Mouse (Mus musculus) limb, embryonic 10.5 days (tissue): ENCODE results near the gene Cav2. TPM values are rescaled to one million over a fixed set of nuclear protein-coding genes. Genes with fewer than 3 reads are reported as not detected.

Experiments used
- DNase-seq: peaks from one replicate; pipeline ENCODE4 v3.0.0-alpha.2; 2017; ENCODE audit warnings: low spot score
- H3K27ac ChIP-seq: fragments of 300-500 bp; sonication (generic); 2 replicates; pipeline ENCODE4 v1.5.1; 2016; ENCODE audit warnings: mild to moderate bottlenecking
- H3K27me3 ChIP-seq: fragments of 300-500 bp; sonication (generic); 2 replicates; pipeline ENCODE4 v1.6.1; 2016; ENCODE audit warnings: low read depth, mild to moderate bottlenecking; ENCODE audit not compliant: poor library complexity, severe bottlenecking
- H3K36me3 ChIP-seq: fragments of 300-500 bp; sonication (generic); 2 replicates; pipeline ENCODE4 v1.6.1; 2016; ENCODE audit warnings: mild to moderate bottlenecking, moderate library complexity
- H3K4me1 ChIP-seq: fragments of 300-500 bp; sonication (generic); 2 replicates; pipeline ENCODE4 v1.6.1; 2016
- H3K4me3 ChIP-seq: fragments of 300-500 bp; sonication (generic); 2 replicates; pipeline ENCODE4 v1.5.1; 2016; ENCODE audit warnings: mild to moderate bottlenecking, moderate library complexity
- H3K9me3 ChIP-seq: fragments of 300-500 bp; sonication (generic); replicated peaks from 2 replicates; pipeline ENCODE4 v1.6.1; 2016; ENCODE audit warnings: mild to moderate bottlenecking
- WGBS: fragments of 180-500 bp; shearing (Covaris S2); methylation state at CpG from one replicate; pipeline ENCODE4 v1.1.7; 2016; 5-methylcytosine and 5-hydroxymethylcytosine counted together
- polyA plus RNA-seq: library from polyadenylated mRNA; unstranded; fragments of >200 nt; fragmentation: Nextera tagmentation; extraction: Ambion mirVana; gene quantifications from 2 replicates; pipeline ENCODE4 v1.2.1, GENCODE M21; 2016

The Cav2 gene
- polyA plus RNA-seq, 1 experiment from 2014 or later, result 7.5 TPM

DNA sequence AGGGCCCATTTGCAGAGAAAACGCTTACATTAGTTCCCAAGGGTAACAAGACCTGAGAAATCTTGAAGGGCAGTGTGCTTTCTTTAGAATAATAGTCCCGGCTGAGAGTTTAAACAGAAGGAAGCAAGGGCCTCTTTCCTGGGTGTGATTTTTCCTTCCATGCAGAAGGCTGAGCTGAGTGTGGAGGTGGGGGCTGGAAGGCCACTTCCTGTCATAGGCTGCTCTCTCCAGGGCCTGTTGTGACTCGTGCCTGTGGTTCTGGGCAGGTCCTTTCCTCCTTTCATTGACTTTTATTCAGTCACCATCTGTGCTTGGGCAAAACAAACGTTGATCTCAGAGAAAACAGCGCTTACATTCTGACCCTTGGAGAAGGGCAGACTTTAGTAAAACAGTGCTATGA is 1.2 kb downstream of the Cav2 start:
- no peak overlapping the region for H3K27ac ChIP-seq
- H3K36me3 ChIP-seq, result no peaks in the 10 kb centered on the region
- peaks cover 29% of the 10 kb centered on the region for H3K27me3 ChIP-seq
- H3K4me3 ChIP-seq, result 0 out of 2 replicates have a peak overlapping the region, but pooled peaks have one; percentile 64
- no peak for DNase-seq
- H3K4me1 ChIP-seq, result peaks cover 17% of the 10 kb centered on the region
- H3K9me3 ChIP-seq, result no peaks in the 10 kb centered on the region
- 52% methylated on average over 5 of the region's 5 CpGs for WGBS

DNA sequence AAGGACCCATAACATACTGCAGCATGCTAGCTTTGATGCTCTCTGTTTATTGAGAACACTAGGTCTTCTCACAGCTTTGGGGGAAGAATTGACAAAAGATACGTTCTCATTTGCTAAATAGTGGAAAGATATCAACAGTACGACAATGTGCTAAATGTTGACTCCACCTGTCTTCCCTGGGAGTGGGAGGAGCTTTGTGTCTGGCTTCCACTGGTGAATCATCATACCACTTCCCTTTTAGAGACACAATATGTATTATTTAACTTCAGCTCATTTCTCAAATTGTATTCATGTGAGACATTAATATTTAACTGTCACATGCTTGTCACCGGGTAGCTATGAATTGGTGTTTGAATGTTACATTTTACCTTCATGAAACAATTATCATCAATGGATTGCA is 2.8 kb downstream of the Cav2 start:
- no peak overlapping the region for H3K4me3 ChIP-seq
- no peak overlapping the region for H3K27ac ChIP-seq
- no peak for DNase-seq
- H3K27me3 ChIP-seq, result peaks cover 29% of the 10 kb centered on the region
- 87% methylated on average over 3 of the region's 3 CpGs for WGBS
- H3K9me3 ChIP-seq, result no peaks in the 10 kb centered on the region
- no peaks in the 10 kb centered on the region for H3K36me3 ChIP-seq
- H3K4me1 ChIP-seq, result peaks cover 17% of the 10 kb centered on the region

DNA sequence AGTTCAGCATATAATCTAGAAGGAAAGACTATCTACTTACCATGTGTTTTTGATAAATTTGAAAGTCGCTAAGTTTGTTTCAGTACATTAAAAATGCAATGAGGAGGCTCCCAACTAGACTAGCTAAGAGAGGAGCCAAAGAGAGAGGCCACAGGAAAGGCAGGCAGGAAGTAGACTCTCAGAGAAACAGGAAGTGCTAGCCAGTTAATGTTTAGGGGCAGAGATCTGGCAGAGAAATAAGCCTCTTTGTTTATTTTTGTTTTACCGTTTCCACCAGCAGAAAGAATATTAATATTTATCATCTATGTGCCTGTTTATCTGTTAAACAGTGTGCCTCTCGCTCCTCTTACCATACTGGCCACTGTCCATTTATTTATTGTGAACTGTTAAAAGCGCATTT is 5.4 kb downstream of the Cav2 start:
- peaks cover 9% of the 10 kb centered on the region for H3K4me1 ChIP-seq
- WGBS, result 85% methylated on average over 4 of the region's 4 CpGs
- no peak for DNase-seq

DNA sequence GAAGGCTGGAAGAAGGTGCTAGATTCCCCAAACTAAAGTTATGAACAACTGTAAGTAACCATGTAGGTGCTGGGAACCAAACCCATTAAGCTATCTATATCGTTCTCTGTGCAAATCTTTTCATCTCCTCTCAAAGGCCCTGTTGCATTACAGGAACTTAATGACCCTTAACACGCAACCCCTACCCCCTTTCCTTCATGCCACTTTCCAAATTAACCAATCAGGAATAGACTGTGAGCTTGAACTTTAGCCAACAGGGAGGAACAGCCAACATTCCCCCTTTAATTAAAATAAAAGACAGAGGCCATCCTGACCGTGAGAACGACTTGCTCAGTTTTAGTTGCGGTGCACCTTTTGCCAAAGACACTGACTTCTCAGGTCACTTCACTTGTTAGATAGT is 14.1 kb downstream of the Cav2 start:
- H3K4me3 ChIP-seq, result no peak overlapping the region
- H3K9me3 ChIP-seq, result no peaks in the 10 kb centered on the region
- H3K27me3 ChIP-seq, result no peaks in the 10 kb centered on the region
- WGBS, result 88% methylated on average over 5 of the region's 5 CpGs
- H3K36me3 ChIP-seq, result no peaks in the 10 kb centered on the region
- DNase-seq, result no peak
- no peaks in the 10 kb centered on the region for H3K4me1 ChIP-seq
- H3K27ac ChIP-seq, result no peak overlapping the region

More for the DNA sequence above, 5.4 kb downstream of the Cav2 start:
- H3K27me3 ChIP-seq, result peaks cover 9% of the 10 kb centered on the region; the same call in 1 of the 2 replicates
- H3K36me3 ChIP-seq, result no peaks in the 10 kb centered on the region
- 0 out of 2 replicates have a peak overlapping the region, but pooled peaks have one; percentile 19 for H3K27ac ChIP-seq
- no peaks in the 10 kb centered on the region for H3K9me3 ChIP-seq
- H3K4me3 ChIP-seq, result no peak overlapping the region

DNA sequence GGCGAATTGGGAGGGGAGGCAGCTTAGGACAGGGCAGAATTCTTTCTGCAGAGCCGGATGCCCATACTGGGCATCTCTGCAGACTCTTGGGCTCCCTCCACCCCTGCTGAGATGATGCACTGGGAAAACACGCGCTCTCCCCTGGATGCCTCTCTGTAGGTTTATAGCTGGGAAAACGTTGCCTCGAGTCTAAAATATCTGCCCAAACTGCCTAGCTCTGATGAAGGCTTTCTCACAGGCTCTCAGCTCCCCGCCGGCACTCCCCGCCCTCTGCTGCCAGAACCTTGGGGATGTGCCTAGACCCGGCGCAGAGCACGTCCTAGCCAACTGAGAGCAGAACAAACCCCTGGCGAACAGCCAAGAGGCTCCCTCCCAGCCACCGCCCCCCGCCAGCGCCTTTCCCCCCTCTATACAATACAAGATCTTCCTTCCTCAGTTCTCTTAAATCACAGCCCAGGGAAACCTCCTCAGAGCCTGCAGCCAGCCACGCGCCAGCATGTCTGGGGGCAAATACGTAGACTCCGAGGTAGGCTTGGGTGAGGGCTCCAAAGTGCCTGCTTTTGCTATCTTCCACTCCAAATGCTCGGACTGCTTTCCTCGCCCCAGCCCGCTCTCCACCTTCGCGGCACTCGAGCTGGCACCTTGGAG is 25.1 kb downstream of the Cav2 start, which contains the start of gene Cav1:
TSS of gene Cav1 (plus strand) at position 382 of the 648 bp plus-strand sequence.
- Histone ChIP-seq H3K4me3 (peak within 1 kb of the TSS; percentile 55), H3K27ac (peak within 1 kb of the TSS; percentile 46; the same call in 1 of the 2 replicates), H3K4me1 (peaks cover 24% of the 10 kb centered on the region), H3K36me3 (no peaks in the 10 kb centered on the region), H3K27me3 (peaks cover 42% of the 10 kb centered on the region), H3K9me3 (no peaks in the 10 kb centered on the region)
- under 1% methylated on average over 26 of the region's 26 CpGs for WGBS
- DNase-seq, result peak; percentile 70

DNA sequence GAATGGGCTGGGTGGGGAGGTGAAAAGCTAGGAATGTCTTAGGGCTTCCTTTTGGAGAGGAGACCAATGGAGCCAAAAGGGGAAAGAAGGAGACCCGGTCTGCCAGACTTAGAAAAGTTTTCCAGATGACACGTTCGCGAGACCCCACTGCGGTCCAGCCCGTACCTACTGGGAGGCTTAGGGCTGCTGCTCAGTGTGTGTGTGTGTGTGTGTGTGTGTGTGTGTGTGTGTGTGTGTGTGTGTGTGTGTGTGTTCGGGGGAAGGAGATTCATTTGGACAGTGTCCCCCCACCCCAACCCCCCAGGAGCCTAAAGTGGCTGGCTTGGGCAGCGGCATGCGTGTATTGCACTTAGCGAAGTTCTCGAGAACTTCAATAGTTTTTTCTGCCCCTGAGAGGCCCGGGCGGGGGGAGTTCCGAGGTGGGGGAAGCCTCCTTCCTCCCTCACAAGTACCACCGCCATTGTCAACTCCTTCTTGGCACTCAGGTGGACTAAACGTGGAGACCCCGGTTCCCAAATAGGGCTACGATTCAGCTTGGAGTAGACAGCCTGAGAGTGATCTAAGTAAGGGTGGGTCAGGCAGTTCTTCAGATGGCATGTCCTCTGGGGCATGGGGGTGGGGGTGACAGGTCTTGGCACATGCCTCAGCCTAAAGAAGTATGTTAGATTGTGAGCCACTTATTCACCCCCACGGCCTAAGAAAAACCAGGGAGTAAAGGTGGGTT is 25.8 kb downstream of the Cav2 start:
- Histone ChIP-seq H3K36me3 (no peaks in the 10 kb centered on the region), H3K4me3 (peak overlapping the region; percentile 55), H3K9me3 (no peaks in the 10 kb centered on the region), H3K4me1 (peaks cover 24% of the 10 kb centered on the region), H3K27ac (0 out of 2 replicates have a peak overlapping the region, but pooled peaks have one; percentile 26), H3K27me3 (peaks cover 42% of the 10 kb centered on the region)
- peak; percentile 40 for DNase-seq
- WGBS, result 2% methylated on average over 18 of the region's 19 CpGs

DNA sequence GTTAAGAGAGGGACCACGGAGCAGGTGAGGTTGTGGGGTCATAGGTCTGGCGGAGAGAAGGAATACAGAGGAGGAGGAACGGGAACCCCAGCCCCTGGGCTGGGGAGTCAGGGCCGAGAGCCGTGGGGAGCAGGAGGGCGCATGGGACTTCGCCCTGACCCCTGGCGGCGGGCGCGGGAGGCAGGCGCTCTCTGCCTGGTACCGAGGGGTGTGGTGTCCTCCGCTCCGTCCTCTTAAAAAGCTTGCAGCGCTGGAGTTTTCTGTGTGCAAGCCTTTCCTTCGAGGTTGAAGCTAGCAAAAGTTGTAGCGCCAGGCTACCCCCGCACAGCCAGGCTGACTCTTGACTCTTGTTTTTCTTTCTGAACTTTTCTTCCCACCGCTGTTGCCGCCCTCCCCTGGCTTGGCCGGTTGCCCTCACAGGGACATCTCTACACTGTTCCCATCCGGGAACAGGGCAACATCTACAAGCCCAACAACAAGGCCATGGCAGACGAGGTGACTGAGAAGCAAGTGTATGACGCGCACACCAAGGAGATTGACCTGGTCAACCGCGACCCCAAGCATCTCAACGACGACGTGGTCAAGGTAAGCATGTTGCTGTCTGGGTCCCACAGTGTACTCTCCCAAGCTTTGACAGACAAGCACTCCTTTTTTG is 26.6 kb downstream of the Cav2 start:
- WGBS, result 1% methylated on average over 31 of the region's 31 CpGs

DNA sequence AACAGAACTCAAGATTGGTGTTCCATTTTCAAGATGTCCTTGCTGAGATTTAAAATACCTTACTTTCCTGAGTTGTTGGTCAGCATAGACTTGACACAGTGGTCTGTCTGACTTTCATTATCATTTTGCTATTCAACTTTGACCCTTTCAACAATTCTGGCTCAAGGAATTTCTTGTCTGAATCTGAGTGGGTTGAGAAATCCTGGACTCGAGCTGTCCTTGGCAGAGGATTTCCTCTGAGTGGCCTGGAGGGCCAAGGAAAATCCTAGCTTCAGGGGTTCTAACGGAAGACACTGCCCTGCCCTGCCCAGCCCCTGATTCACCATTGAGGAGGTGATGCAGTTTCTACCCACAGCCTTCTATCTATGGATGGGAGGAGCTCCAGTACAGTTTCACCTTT is 27.7 kb downstream of the Cav2 start:
- DNase-seq, result no peak
- Histone ChIP-seq H3K4me3 (no peak overlapping the region), H3K9me3 (no peaks in the 10 kb centered on the region), H3K36me3 (no peaks in the 10 kb centered on the region), H3K27ac (no peak overlapping the region), H3K27me3 (peaks cover 42% of the 10 kb centered on the region), H3K4me1 (peaks cover 24% of the 10 kb centered on the region)
- 52% methylated on average over 2 of the region's 2 CpGs for WGBS

More for the DNA sequence above, 26.6 kb downstream of the Cav2 start:
- Histone ChIP-seq H3K9me3 (no peaks in the 10 kb centered on the region), H3K27me3 (peaks cover 42% of the 10 kb centered on the region), H3K4me3 (peak overlapping the region; percentile 55), H3K27ac (no peak overlapping the region), H3K4me1 (peaks cover 24% of the 10 kb centered on the region), H3K36me3 (no peaks in the 10 kb centered on the region)
- peak; percentile 80 for DNase-seq

DNA sequence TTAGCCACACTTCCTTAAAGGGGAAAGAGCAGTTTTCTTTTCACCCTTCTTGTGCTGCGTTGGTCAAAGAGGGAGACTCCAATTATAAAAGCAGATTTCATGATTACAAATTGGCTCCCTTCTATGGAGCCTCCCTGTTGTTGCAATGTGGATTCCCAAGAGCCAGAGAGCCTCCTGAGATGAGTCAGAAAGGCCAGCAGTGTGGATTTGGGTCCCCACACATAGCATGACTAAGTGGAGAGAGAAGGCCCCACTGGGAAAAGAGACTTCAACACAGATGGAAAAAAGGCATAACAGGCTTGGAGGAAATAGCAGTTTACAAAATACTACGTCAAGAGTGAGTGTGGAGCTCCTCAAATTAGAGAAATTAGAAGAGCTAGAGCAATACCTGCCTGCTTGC is 28.3 kb downstream of the Cav2 start:
- Histone ChIP-seq H3K27me3 (peaks cover 42% of the 10 kb centered on the region), H3K4me1 (peaks cover 24% of the 10 kb centered on the region), H3K9me3 (no peaks in the 10 kb centered on the region), H3K27ac (no peak overlapping the region), H3K4me3 (no peak overlapping the region), H3K36me3 (no peaks in the 10 kb centered on the region)
- DNase-seq, result no peak
- 84% methylated on average over 2 of the region's 2 CpGs for WGBS

DNA sequence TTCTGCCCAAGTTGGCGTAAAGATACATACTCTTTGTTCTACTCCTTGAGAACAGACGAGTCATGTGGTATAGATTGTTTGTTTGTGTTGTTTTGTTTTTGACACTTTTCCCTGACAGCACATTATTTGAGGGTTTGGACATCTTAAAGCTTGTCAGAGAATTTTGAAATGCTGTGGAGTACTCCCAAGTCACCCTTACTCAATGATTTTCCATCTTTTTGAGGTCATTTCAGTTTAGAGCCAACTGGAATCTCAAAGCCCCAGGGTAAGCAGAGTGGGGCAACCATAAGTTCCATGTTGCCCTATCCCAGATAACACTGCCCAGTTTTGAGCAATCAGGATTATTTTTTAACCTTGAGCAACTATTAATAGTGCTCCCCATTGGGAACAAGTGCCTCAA is 33.3 kb downstream of the Cav2 start:
- peaks cover 6% of the 10 kb centered on the region for H3K27me3 ChIP-seq
- no peak overlapping the region for H3K27ac ChIP-seq
- no peaks in the 10 kb centered on the region for H3K9me3 ChIP-seq
- no peaks in the 10 kb centered on the region for H3K36me3 ChIP-seq
- 79% methylated on average over 2 of the region's 2 CpGs for WGBS
- H3K4me1 ChIP-seq, result peaks cover 5% of the 10 kb centered on the region
- H3K4me3 ChIP-seq, result no peak overlapping the region
- DNase-seq, result no peak

DNA sequence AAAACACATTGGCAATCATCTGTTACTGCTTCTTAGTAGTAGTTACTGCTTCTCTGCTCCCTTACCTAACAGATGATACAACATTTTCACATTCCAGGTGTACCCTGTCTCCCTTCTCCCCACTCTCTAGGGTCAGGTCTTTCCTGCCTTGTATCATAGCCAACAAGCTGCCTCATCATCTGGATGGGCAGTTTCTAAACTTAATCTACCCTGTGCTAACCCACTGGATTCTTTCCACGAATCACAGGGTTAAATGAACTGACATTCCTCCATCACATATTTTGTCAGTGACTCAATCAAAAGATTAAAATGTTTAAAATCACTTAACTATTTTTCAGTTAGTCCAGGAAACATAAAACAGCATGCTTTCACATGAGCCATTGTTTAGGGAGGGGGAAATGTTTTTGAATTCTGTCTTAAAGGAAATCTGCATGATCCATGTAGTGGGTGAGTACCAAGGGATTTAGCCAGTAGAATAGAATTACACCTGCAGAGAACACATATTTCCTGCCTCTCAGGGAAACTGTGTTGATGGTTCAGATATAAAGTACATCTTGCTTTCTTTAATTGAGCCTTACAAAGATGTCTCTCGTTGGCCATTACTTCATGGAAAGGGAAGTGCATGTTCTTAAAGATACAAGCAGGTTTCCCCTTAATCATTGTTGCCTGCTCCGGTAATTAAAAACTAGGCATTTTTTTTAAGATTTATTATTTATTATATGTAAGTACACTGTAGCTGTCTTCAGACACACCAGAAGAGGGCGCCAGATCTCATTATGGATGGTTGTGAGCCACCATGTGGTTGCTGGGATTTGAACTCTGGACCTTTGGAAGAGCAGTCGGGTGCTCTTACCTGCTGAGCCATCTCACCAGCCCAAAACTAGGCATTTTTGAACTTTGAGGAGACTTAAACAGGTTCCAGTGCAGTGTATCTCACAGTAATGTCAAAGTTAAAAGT is 34.0 kb downstream of the Cav2 start:
- no peak overlapping the region for H3K27ac ChIP-seq
- no peak for DNase-seq

More for the DNA sequence above, 34.0 kb downstream of the Cav2 start:
- Histone ChIP-seq H3K4me3 (no peak overlapping the region), H3K9me3 (no peaks in the 10 kb centered on the region), H3K4me1 (peaks cover 5% of the 10 kb centered on the region), H3K36me3 (no peaks in the 10 kb centered on the region), H3K27me3 (no peaks in the 10 kb centered on the region)
- WGBS, result 84% methylated on average over 5 of the region's 5 CpGs
